Mouse (Mus musculus): ENCODE data around the gene Traf7.
A peak's percentile ranks its signal among the peaks of the same experiment; 100 is the strongest.

Gene Traf7

DNA sequence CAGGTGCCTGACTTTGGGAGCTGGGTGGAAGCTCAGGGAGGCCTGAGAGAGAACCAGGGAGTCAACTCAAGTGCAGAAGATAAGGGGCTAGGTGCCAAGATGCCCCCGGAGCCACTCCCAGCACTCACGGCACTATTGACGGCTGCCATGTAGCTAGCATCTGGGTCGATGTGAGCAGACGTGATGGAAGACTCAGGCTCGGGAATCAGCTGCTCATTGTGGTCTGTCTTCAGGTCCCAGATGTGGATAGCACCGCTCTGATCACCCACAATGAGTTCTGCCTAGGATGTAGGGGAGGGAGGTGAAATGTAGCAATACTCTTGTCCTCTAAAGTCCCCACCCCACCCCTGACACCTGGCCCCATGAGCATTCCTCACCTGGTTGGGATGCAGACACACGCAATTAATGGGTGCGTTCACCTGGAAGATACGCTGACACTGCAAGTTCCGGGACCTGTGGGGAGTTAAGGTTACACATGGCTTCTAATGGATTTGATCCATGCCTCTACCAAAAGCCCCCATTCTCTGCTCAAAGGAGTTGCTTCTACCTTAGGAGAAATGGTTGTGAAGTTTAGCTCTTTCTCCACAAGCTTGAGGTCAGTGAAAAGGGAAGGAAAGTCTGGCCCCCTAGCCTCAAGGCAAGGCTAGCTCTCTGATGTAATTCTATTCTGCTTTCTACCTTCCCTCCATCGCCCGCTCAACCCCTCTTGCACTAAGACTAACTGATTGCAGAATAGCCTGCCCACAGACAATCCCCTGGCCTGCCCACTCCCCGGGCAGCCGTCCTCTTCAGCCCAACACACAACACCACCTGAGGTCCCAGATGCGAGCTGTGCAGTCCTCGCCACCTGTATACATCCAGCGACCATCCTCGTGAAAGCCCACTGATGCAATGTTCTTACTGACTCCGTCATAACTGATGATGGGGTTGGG is 50.4 kb downstream of the Traf7 start:
- DNase-seq (ENCODE audit: low spot score): no peak

DNA sequence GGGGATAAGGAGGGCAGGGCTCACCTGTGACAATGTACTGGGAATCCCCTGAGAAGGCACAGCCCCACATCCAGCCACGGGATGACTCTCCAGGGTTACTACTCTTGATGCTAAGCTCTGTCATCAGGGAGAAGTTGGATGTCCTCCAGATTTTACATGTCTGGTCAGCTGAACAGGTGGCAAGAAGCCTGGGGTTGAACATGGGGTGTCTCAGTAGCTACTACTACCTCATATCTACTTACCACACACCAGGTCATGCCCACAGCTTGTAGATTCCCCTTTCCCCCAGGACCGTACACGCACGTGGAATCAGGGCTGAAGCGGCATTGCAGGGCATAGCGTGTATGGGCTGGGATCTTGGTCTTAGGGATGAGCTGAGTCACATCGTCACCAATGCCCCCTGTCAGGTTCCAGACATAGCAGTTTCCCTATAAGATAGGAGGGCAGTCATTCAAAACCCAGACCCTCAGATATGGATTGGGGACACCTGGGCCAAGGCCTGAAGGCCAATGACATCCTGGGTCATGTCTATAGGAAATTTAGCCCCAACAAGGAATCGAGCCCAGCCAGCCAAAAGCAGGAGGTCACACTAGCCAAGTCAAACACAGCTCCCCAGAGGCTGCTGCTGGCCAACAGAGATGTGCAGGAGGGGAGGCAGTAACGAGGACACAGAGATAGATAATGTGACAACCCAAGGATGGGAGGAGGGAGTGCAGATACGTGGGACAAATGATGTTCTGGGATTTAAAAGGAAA is 51.5 kb downstream of the Traf7 start:
- no peak for DNase-seq (ENCODE audit: low spot score)

DNA sequence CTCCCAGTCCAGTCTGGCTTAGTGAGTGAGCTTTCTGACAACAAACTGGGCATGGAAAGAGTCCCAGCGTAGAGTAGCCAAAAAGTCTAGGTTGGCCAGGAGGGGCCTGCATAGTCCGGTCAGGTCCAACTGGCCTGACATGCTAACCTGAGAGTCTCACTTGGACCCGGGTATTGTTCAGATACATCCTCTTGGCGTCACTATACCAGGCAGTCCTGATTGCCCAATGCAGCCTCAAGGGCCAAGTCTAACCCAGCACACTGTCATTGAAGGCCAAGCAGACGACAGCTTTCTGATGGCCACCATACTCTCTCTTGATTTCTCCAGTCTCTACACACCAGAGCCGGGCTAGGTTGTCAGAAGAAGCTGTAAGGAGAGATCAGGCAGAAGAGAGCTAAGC is 52.2 kb downstream of the Traf7 start:
- DNase-seq (ENCODE audit: low spot score): no peak

DNA sequence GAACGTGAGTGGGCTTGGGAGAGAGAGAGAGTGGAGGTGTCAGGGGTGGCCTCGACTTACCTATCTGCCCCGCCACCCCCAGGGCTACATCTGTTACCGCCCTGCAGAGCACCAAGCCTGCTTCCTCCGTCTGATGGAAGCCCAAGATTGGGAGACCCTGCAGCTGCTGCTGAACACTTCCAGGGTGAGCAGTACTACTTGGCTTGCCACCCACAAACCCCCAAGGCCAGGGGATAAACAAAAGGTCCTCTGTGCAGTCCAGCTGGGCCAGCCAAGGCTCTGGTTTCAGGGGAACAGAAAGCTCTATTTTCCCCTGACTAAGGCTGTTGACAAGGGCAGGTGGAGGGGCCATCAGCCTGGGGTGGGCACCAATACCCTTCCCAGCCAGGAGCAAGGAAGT is 53.2 kb downstream of the Traf7 start:
- no peak for DNase-seq (ENCODE audit: low spot score)

DNA sequence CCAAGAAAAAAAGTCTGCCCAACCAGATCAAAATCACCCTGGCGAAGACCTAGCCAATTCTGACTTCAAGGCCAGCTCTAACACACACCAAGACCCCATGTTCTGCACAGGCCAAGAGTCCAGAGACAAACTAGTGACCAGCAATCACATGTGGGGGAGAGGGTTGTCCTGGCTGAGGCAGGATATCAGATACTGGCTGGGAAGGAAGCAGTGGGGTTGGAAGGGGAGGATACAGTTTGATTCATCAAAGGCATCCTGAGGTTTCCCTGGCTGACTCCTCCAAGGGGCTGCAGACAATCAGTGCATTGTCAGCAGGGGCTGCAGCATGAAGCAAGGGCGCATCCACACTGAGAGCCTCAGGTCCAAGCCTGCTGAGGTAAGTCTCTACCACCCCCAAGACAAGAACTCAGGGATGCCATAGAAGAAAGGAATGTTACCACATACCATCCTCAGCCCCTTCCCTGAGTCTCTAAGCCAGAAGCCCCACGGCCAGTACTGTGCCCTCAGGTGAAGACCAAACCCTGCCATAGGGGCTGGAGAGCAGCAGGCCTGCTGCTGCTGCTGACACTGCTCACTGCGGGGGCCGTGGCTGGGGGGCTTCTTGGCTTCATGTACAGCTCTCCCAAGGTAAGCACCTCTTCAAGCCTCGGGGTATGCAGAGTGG is 54.0 kb downstream of the Traf7 start, which contains the start of gene Bricd5:
Gene Bricd5 (plus strand): TSS at position 273 of the 664 bp plus-strand sequence.
- no peak for DNase-seq (ENCODE audit: low spot score)

DNA sequence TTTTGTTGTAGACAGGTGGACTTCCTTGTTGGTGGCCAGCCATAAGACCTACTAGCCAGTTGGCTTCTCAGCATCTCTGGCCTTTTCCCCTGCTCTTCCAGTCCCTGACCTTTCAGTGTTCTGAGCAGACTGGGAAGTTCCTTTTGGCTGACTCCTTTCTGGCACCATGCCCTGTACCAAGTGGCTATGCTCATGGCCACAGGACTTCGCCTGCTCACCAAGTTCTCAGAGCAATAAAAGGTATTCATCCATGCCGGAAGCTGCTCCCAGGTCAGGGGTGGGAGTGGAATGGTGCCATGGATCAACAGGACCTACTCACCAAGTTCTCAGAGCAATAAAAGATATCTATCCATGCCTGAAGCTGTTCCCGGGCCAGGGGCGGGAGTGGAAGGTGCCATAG is 55.2 kb downstream of the Traf7 start:
- no peak for DNase-seq (ENCODE audit: low spot score)

DNA sequence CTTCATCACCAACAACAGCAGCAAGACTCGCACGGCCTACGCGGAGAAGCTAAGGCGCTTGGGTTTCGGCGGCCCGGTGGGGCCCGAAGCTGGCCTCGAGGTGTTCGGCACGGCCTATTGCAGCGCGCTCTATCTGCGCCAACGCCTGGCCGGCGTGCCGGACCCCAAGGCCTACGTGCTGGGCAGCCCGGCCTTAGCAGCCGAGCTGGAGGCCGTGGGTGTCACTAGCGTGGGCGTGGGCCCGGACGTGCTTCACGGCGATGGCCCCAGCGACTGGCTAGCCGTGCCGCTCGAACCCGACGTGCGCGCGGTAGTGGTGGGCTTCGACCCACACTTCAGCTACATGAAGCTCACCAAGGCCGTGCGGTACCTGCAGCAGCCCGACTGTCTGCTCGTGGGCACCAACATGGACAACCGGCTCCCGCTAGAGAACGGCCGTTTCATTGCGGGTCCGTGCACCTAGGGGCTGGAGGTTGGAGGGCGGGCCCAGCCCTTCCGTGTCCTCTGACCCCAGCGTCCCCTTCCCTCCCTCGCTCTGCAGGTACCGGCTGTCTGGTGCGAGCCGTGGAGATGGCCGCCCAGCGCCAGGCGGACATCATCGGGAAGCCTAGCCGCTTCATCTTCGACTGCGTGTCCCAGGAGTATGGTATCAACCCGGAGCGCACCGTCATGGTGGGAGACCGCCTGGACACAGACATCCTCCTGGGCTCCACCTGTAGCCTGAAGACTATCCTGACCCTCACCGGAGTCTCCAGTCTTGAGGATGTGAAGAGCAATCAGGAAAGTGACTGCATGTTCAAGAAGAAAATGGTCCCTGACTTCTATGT is 56.8 kb downstream of the Traf7 start:
- peak; percentile 35 for DNase-seq (ENCODE audit: low spot score)

DNA sequence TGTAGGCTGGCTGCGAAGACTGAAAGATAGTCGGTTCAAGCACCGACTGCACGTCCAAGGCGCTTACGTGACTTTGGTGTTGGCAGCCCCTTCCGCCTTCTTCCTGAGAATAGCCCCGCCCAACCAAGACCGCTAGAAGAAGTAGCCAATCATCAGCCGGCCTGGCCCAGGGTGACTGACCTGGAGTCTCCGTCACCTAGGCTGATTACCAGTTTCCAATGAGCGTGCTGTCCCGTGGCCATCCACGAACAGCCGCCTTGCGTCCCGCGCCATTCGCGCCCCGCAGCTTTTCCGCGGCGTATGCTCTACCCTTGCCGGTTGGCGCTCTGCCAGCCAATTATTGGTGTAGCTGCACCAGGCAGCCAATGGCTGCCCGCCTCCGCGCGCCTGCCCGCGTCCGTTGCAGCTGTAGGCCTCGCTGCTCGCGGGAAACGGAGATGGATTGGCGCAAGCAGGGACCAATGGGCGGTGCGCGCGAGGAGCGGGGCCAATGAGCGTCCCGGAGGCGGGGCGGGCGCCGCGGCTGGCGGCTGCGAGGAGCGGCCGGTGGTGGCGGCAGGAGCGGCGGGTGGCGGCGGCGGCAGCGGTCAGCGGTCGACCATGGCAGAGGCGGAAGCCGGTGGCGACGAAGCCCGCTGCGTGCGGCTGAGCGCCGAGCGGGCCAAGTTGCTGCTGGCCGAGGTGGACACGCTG is 57.7 kb downstream of the Traf7 start, which contains the start of the genes E4f1 and Pgp:
Gene E4f1 (minus strand): TSS at position 404 of the 693 bp plus-strand sequence.
Gene Pgp (plus strand): TSS at position 483 of the 693 bp plus-strand sequence.
- peak; percentile 99 for DNase-seq (ENCODE audit: low spot score)

DNA sequence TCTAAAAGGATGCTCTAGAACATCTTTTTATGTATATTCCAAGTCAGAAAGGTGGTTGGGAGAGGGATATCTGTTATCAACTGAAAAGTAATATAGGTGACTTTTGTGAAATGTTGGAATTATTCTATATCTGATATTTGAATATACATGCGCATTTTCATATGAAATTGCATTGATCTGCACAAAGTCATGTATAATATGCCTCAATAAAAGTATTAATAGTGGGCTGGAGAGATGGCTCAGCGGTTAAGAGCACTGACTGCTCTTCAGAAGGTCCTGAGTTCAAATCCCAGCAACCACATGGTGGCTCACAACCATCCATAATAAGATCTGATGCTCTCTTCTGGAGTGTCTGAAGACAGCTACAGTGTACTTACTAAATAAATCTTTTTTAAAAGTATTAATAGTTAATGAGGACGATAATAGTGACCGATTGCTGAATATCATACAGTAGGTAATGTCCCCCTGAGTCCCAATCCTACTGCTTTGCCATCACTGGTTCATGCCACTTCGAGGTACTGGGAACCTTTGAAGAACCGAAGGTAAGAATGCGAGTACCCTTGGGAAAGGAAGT is 58.3 kb downstream of the Traf7 start:
- DNase-seq (ENCODE audit: low spot score): no peak

DNA sequence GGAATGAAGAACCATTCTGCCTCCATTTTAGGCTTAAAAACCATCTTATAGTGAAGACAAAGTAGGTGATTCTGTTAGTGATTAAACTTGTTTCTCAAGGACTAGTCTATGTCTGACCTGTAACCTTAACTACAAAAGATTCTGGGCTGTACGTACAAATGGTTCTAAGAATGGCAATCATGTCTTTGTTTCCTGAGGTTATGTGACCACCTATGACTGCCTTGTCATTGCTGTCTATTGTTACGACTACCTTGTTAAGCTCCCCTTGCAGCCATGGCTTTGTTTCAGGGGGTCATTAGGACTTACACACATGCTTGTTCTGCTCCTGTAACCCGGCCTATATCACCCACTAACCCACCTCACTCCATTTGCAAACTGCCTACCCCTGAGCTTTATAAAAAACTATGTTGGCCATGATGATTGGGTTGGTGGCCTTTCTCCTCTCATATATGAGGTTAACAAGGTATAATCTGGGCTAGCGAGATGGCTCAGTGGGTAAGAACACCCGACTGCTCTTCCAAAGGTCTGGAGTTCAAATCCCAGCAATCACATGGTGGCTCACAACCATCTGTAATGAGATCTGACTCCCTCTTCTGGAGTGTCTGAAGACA is 59.0 kb downstream of the Traf7 start:
- DNase-seq (ENCODE audit: low spot score): no peak

DNA sequence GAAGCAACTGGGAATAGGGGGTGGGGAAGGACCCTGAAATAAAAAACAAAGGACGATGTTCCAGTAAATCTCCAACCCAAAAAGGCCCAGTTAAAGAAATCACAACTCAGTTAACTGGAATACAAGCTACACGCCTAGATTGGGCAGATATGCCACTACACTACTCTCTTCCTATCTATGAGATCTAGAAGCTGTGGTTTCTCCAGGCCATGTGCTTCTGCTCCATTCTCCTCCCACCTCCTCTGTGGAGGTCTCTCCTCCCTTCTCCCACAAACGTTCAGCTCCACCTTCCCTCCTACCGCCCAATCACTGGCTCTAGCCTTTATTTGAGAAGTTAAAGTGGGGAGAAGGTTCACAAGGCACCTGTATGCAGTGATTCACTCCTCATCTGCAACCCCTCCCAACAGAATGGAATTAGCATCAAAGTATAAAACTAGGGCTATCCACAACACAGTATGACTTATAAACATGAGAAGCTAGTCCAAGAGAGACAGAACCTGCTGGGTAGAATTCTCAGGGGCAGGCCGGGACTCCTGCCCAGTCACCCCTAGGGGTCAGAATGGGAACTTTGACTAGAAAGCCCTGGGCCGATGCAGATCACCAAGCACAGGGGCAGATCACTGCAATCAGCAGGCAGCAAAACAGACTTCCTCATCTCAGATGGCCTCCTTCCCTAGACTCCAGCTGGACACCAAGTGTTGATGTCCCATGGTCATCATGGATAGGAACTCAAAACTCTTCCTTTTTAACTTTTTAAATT is 64.2 kb downstream of the Traf7 start:
- no peak for DNase-seq (ENCODE audit: low spot score)

DNA sequence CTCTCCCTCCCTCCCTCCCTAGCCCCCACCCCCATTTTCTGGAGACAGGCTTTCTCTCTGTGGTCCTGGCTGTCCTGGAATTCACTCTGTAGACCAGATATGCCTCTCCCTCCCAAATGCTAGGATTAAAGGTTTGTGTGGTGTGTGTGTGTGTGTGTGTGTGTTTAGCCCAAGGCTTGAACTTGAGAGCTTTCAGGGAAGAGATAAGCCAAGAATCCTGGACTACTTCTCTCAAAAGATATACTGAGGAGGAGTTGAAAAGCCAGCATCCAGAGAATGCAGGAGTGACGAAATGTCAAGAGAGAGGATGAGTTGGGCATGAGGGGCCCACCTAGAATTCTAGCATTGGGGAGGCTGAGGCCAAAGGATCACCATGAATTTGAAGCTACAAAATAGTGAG is 64.8 kb downstream of the Traf7 start:
- no peak for DNase-seq (ENCODE audit: low spot score)

DNA sequence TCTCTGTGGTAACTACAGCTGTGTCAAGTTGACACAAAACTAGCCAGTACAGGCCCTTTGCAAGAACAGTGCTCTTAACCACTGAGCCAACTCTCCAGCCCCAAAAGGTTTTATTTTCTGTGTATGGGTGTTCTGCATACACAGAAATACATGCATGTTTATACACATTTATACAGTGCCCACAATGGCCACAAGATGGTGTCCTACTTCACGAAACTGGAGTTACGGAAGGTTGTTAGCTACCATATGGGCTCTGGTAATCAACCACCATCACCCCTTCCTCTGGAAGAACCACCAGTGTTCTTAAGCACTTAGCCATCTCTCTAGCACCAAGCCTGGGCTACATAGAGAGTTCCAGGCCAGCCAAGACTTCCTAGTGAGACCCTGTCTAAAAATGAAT is 66.2 kb downstream of the Traf7 start:
- peak; percentile 55 for DNase-seq (ENCODE audit: low spot score)
